Mouse (Mus musculus) hindbrain, embryonic 16.5 days (tissue): ENCODE measurements around the gene Gm20894. TPM values are rescaled to one million over a fixed set of nuclear protein-coding genes. Genes with fewer than 3 reads are reported as not detected.
"Not testable (repeated sequence)": the region's sequence is repeated elsewhere in the genome, so short reads cannot be mapped to it uniquely, and the experiment has no call there.

Experiments
- ATAC-seq: fragments of 200-750 bp; cut with Nextera tagmentation; 2 replicates; pipeline ENCODE4 v1.8.0; 2017; ENCODE audit warnings: moderate TSS enrichment, moderate library complexity
- H3K27ac ChIP-seq: fragments of 300-500 bp; sonication (generic); 2 replicates; pipeline ENCODE4 v1.5.1; 2014; ENCODE audit warnings: low read depth, mild to moderate bottlenecking, control low read depth, low read length, moderate library complexity
- H3K27me3 ChIP-seq: fragments of 300-500 bp; sonication (generic); replicated peaks from 2 replicates; pipeline ENCODE4 v1.6.1; 2014; ENCODE audit warnings: low read length; ENCODE audit not compliant: control insufficient read depth, insufficient read depth
- H3K36me3 ChIP-seq: fragments of 300-500 bp; sonication (generic); 2 replicates; pipeline ENCODE4 v1.6.1; 2014; ENCODE audit warnings: mild to moderate bottlenecking, low read length, moderate library complexity, mixed read lengths; ENCODE audit not compliant: control insufficient read depth, insufficient read depth
- H3K4me1 ChIP-seq: fragments of 300-500 bp; sonication (generic); 2 replicates; pipeline ENCODE4 v1.6.1; 2014; ENCODE audit warnings: low read depth, low read length; ENCODE audit not compliant: control insufficient read depth, insufficient read depth
- H3K4me2 ChIP-seq: fragments of 300-500 bp; sonication (generic); 2 replicates; pipeline ENCODE4 v1.6.1; 2014; ENCODE audit warnings: mild to moderate bottlenecking, low read length, control low read depth, moderate library complexity
- H3K4me3 ChIP-seq: fragments of 300-500 bp; sonication (generic); 2 replicates; pipeline ENCODE4 v1.5.1; 2014; ENCODE audit warnings: mild to moderate bottlenecking, low read length, control low read depth, moderate library complexity
- H3K9ac ChIP-seq: fragments of 300-500 bp; sonication (generic); 2 replicates; pipeline ENCODE4 v1.6.1; 2014; ENCODE audit warnings: low read depth, mild to moderate bottlenecking, control low read depth, low read length, moderate library complexity
- H3K9me3 ChIP-seq: fragments of 300-500 bp; sonication (generic); 2 replicates; pipeline ENCODE4 v1.6.1; 2014; ENCODE audit warnings: mild to moderate bottlenecking, low read length, moderate library complexity; ENCODE audit not compliant: control insufficient read depth
- WGBS: fragments of 180-500 bp; shearing (Covaris S2); extraction: QIAGEN DNeasy Blood & Tissue Kit; methylation state at CpG from one replicate; pipeline ENCODE4 v1.1.7; 2014; 5-methylcytosine and 5-hydroxymethylcytosine counted together
- polyA plus RNA-seq: library from polyadenylated mRNA; unstranded; fragments of >200 nt; fragmentation: Nextera tagmentation; extraction: Ambion mirVana; gene quantifications from 2 replicates; pipeline ENCODE4 v1.2.1, GENCODE M21; 2015

The Gm20894 gene
- polyA plus RNA-seq: not detected in 2 replicates

- no CpG with 5 or more reads among the region's 5 CpGs for WGBS
- not testable (repeated sequence) for H3K27me3 ChIP-seq, H3K9ac ChIP-seq, H3K4me2 ChIP-seq, H3K4me3 ChIP-seq, H3K9me3 ChIP-seq, H3K4me1 ChIP-seq, H3K27ac ChIP-seq, H3K36me3 ChIP-seq, ATAC-seq
Observed at GRCm38 (mm10) chrY:28271412-28271811, at the start of gene Gm20894. TSS of gene Gm20894 (minus strand) at chrY:28271512.
